8 mouse cellular contexts compared by ENCODE assay signal in genomic region chr17:26439001-26439400, GRCm38 (mm10). TPM values are rescaled to one million over a fixed set of nuclear protein-coding genes. Genes with fewer than 3 reads are reported as not detected.
DNase-seq lines count a peak whose midpoint lies in the region; ATAC-seq lines count a peak whose summit lies in the region.

No protein-coding gene starts in this region.

- no peaks in the 10 kb centered on the region for H3K9me3 ChIP-seq in heart, embryonic 15.5 days (replicated peaks)
- no peaks in the 10 kb centered on the region for H3K9me3 ChIP-seq in embryonic facial prominence, embryonic 12.5 days
- no peaks in the 10 kb centered on the region for H3K9me3 ChIP-seq in hindbrain, embryonic 16.5 days (ENCODE audit: control insufficient read depth, low read length)
- H3K9me3 ChIP-seq in midbrain, embryonic 15.5 days, result no peaks in the 10 kb centered on the region

- H3K36me3 ChIP-seq in heart, embryonic 15.5 days, result peaks cover 21% of the 10 kb centered on the region
- H3K36me3 ChIP-seq in embryonic facial prominence, embryonic 12.5 days, result 0 out of 2 replicates have a peak, but pooled peaks cover 2% of the 10 kb centered on the region
- peaks cover 7% of the 10 kb centered on the region; the same call in 1 of the 2 replicates for H3K36me3 ChIP-seq in hindbrain, embryonic 16.5 days (ENCODE audit: control insufficient read depth, insufficient read depth, low read length)
- 0 out of 2 replicates have a peak, but pooled peaks cover 7% of the 10 kb centered on the region for H3K36me3 ChIP-seq in midbrain, embryonic 15.5 days (replicated peaks)

- peak overlapping the region; percentile 36 for H3K9ac ChIP-seq in heart, embryonic 15.5 days
- H3K9ac ChIP-seq in embryonic facial prominence, embryonic 12.5 days, result peak overlapping the region; percentile 20; the same call in 1 of the 2 replicates
- peak overlapping the region; percentile 57 for H3K9ac ChIP-seq in hindbrain, embryonic 16.5 days (ENCODE audit: low read depth, low read length)
- 0 out of 2 replicates have a peak overlapping the region, but pooled peaks have one; percentile 12 for H3K9ac ChIP-seq in midbrain, embryonic 15.5 days

- peak overlapping the region; percentile 69 for H3K4me2 ChIP-seq in heart, embryonic 15.5 days
- H3K4me2 ChIP-seq in embryonic facial prominence, embryonic 12.5 days (replicated peaks), result peak overlapping the region; percentile 59
- peak overlapping the region; percentile 58 for H3K4me2 ChIP-seq in hindbrain, embryonic 16.5 days (ENCODE audit: low read length)
- peak overlapping the region; percentile 48 for H3K4me2 ChIP-seq in midbrain, embryonic 15.5 days

- no peak for DNase-seq in heart, postnatal 36 days
- no peak for DNase-seq in spleen, postnatal 36 days (ENCODE audit: low spot score in 2 of 2)
- no peak for DNase-seq in gastrocnemius, adult 8-10 months (ENCODE audit: low spot score in 2 of 2)

- intact Hi-C loops in heart, postnatal 36 days (cut with DNase I), result no loop called here

- H3K4me3 ChIP-seq in heart, embryonic 15.5 days, result peak overlapping the region; percentile 42
- H3K4me3 ChIP-seq in embryonic facial prominence, embryonic 12.5 days, result peak overlapping the region; percentile 39
- H3K4me3 ChIP-seq in hindbrain, embryonic 16.5 days (ENCODE audit: low read length), result peak overlapping the region; percentile 37
- peak overlapping the region; percentile 32 for H3K4me3 ChIP-seq in midbrain, embryonic 15.5 days

- peaks cover 11% of the 10 kb centered on the region for H3K4me1 ChIP-seq in heart, embryonic 15.5 days (replicated peaks)
- H3K4me1 ChIP-seq in embryonic facial prominence, embryonic 12.5 days, result 0 out of 2 replicates have a peak, but pooled peaks cover 5% of the 10 kb centered on the region
- peaks cover 4% of the 10 kb centered on the region; the same call in 1 of the 2 replicates for H3K4me1 ChIP-seq in hindbrain, embryonic 16.5 days (ENCODE audit: control insufficient read depth, insufficient read depth, low read depth, low read length)
- peaks cover 6% of the 10 kb centered on the region; the same call in 1 of the 2 replicates for H3K4me1 ChIP-seq in midbrain, embryonic 15.5 days

- no peak overlapping the region for H3K27ac ChIP-seq in heart, embryonic 15.5 days
- H3K27ac ChIP-seq in embryonic facial prominence, embryonic 12.5 days, result no peak overlapping the region
- no peak overlapping the region for H3K27ac ChIP-seq in hindbrain, embryonic 16.5 days (ENCODE audit: low read depth, low read length)
- H3K27ac ChIP-seq in midbrain, embryonic 15.5 days, result no peak overlapping the region

- peaks cover 25% of the 10 kb centered on the region for H3K27me3 ChIP-seq in heart, embryonic 15.5 days
- peaks cover 57% of the 10 kb centered on the region for H3K27me3 ChIP-seq in embryonic facial prominence, embryonic 12.5 days
- peaks cover 18% of the 10 kb centered on the region for H3K27me3 ChIP-seq in hindbrain, embryonic 16.5 days (replicated peaks; ENCODE audit: control insufficient read depth, insufficient read depth, low read length)
- peaks cover 31% of the 10 kb centered on the region for H3K27me3 ChIP-seq in midbrain, embryonic 15.5 days (replicated peaks)

- no peak for ATAC-seq in heart, embryonic 15.5 days (replicated peaks; ENCODE audit: insufficient number of reproducible peaks, insufficient read depth, low FRiP score, low read depth)
- no peak for ATAC-seq in embryonic facial prominence, embryonic 12.5 days (ENCODE audit: insufficient number of reproducible peaks, insufficient read depth, low FRiP score, low TSS enrichment)
- ATAC-seq in hindbrain, embryonic 16.5 days, result no peak
- no peak for ATAC-seq in midbrain, embryonic 15.5 days (replicated peaks)
- ATAC-seq in megakaryocyte-erythroid progenitor cell, adult 5-6 weeks (replicated peaks; ENCODE audit: low FRiP score, low TSS enrichment, poor library complexity, severe bottlenecking), result no peak

- WGBS in heart, embryonic 15.5 days, result 19% methylated on average over 50 of the region's 52 CpGs
- WGBS in embryonic facial prominence, embryonic 12.5 days, result 7% methylated on average over 36 of the region's 52 CpGs
- 11% methylated on average over 40 of the region's 52 CpGs for WGBS in hindbrain, embryonic 16.5 days
- WGBS in midbrain, embryonic 15.5 days, result 11% methylated on average over 51 of the region's 52 CpGs

RNA-seq across cellular contexts. Expression of gene Neurl1b, which starts 24.4 kb away (rescaled TPM):
- 2.5 and 2.7 TPM in 2 replicates for polyA plus RNA-seq in heart, embryonic 15.5 days (2015; fragmentation: Nextera tagmentation; extraction: Ambion mirVana)
- 1 to 10 TPM; 5.2 to 6.3 TPM for total RNA-seq in heart, postnatal 36 days (2021)
- polyA plus RNA-seq in embryonic facial prominence, embryonic 12.5 days (2016; fragmentation: Nextera tagmentation; extraction: Ambion mirVana), result 0.45 and 0.46 TPM in 2 replicates
- 1.9 and 2.2 TPM in 2 replicates for polyA plus RNA-seq in hindbrain, embryonic 16.5 days (2015; fragmentation: Nextera tagmentation; extraction: Ambion mirVana)
- polyA plus RNA-seq in midbrain, embryonic 15.5 days (2015; fragmentation: Nextera tagmentation; extraction: Ambion mirVana), result 1.9 and 2.2 TPM in 2 replicates
- 0.22 and 0.25 TPM in 2 replicates for total RNA-seq in megakaryocyte-erythroid progenitor cell, adult 5-6 weeks (2014; fragmentation: Nextera tagmentation)
- 0.09 and 0.53 TPM in 2 replicates for total RNA-seq in megakaryocyte-erythroid progenitor cell, adult 5-6 weeks (2017)
- 1 to 10 TPM; 1.9 to 3.5 (median 2.5) TPM for total RNA-seq in gastrocnemius, adult 8-10 months (2022)
